Mouse (Mus musculus) retina, postnatal 1 day (tissue): ENCODE measurements at regions not wholly inside any gene's neighbourhood (a gene's known extent, or its start where the extent isn't known, plus 50 kb on each side); places are given as distances from the start of the nearest gene placed in this dataset.

Experiments
- DNase-seq: peaks from one replicate; pipeline ENCODE4 v3.0.0-alpha.2; 2012

DNA sequence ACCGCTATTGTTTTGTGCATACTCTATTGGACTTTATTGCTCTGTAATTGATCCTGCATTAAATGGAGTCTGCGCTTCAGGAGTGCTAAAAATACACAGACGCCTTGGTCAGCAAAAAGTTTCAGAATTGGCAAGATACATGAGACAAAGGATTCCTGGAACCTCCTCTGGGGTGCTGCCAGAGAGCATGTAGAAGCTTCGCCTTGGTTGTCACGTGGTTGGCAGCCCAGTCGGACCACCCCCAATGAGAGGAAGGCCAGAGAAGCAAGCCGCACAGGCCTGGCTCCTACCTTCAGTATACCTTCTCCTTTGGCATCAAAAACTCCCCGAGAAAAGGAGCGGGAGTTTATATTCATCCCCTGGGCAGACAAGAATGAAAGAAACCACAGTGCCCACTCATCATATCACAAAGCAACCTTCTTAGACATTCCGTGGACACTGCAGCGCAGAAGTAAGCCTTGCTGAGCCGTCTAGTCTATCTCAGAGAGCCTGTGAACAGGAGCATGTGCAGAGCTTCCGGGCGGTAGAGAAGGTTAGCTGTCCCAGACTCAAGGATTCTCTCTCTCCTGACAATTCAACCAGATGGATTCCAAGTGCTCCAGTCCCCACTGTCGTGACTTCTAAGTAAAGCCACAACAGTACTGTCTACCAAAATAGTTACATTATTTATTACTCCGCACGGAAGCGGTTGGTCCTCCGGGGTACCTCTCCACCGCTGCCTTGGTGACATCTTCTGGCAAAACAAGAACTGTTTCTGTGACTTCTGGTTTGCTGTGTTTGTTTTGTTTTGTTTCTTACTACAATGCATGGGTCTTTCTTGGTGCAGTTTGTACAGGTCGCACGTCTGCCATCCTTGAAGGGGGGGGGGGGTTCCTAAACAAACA, 85.6 kb upstream of the Myo10 start:
- no peak for DNase-seq

DNA sequence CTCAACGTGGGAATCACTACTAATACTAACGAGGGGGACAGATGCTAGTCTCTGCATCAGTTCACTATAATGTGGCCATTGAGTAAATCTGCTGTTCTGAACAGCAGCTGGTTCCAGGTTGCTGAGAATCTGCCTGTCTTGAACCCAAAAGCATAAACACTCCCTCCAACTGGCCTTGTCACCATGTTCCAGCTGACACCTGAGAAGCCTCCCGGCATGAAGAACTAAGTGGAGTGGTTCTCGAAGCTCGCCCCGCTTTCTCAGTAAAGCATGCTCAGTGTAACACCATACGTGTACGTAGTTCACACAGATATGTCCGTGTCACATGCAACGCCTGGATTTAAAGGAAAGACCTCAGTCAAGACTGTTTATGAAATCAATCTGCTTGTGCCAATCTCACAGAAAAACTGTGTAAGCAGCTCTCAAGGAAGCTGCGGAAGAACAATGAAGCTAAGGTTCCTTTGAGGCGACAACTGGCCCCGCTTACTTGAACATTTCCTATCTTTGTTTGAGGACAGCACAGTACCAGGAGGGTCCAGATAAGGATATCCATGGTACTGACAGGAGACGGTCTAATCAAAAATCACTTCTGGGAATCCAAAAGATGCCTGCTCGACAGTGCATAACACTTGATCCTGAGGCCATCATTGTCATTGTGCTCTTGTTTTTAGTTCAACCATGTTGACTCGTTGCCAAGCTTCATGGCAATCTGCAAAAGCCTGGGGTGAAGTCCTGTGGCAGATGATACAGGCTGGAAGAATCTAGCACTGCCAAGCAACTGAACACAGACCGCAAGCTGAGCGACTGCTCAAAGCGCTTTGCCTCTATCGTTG, 82.8 kb upstream of the Myo10 start:
- no peak for DNase-seq

DNA sequence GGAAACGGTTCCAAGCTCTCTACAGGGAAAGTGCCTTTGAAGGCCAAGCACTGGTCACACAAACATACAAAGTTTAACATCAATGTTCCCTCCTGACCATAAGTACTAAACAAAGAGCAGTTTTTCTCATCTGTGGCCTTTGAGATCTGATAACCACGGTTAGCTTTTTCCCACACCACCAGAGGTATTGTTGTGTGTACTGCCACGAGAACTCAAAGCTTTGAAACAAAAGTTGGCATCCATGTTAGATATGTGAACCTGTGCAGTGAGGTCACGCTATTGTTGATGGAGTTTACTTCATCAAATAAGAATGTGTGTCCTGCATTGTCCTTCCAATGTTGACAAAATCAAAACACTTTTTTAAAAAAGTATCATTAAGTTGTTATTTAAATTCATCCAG, 79.9 kb upstream of the Myo10 start:
- DNase-seq, result no peak

DNA sequence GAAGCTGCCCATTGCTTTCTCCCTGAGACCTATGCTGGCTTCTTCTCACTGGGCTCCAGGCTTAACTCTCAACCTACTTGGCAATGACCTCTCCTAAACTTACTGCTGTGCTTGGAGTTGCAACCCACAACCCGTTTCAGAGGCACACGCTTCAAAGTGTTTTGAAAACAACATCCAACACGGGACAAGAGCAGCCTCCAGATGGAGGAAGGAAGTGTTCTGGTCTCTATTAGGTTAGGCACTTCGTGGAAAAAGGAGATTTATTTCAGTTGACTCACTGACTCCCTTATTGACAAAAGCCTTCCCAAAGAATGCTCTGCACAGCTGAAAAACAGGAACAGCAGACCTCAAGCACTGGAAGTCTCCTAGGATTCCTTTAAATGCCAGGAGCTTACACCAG, 76.1 kb upstream of the Myo10 start:
- no peak for DNase-seq

DNA sequence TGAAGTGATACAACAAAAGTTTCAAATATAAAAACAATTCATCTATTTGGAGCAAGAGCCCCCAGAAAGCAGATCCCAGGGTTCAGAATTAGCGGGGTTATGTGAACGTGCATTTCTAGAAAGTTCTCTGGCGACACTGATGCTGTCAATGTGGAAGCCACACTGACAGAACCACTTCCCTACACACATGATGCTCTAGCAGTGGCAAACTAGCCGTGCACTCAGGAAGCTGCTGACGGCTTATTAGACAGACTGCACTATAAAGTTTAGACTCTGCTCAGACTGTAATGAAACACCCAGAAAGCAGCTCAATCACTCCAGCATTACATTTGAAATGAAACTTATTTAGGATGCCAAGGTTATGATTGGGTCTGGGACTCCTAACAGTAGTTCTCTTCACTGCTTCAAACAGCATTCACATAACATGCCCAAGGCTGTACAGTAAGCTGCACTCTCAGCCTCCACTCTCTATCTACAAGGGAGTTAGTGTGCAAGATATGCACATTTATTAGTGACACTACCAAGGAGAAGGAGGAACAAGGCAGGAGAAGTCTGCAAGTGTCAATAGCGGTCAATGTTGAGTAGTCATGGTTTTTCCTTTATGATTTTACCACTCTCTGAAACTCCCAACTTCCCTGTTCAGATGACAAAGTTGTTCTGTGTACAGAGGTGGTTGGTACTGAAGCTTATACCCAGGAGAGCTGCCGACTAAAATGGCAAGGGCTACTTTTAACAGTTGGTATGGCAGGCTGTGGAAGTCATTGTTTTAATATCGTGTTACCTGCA, 71.9 kb upstream of the Myo10 start:
- DNase-seq, result no peak

DNA sequence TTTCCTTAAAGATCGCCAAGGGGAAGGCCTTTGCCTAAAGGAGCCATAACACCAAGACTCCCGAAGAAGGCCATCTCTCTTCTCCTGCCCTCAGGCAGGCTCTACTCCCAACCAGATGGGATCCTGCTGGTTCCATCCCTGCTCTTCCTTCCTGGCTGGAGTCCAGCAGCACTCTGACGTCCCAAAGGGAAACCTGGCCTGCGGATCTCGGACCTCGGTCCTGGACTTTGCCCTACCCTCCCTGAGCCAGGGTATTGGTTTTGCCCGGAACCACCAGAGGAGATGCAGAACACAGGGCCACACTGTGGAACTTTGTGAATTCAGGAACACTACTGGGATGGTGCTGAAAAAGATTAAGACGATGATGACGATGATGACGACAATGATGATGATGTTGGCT, 67.4 kb upstream of the Myo10 start:
- no peak for DNase-seq

DNA sequence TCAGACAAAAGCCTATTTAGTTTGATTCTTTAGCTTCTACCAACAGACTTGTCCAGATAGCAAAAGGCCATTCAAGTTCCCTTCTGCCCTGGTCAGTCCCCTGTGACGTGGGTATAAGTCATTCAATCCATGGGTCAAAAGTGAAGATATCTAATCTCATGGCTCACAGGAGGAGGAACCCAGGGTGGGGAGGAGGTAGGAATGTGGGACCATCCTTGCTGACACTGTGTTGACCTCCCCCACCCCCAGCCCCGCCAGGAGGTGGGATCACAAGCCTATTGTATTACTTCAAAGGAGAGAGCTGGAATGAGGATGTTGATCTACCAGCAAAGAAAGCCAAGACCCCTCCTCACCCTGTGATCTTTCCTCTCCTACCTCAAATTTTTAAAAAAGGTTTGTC, 66.5 kb upstream of the Myo10 start:
- DNase-seq, result no peak

DNA sequence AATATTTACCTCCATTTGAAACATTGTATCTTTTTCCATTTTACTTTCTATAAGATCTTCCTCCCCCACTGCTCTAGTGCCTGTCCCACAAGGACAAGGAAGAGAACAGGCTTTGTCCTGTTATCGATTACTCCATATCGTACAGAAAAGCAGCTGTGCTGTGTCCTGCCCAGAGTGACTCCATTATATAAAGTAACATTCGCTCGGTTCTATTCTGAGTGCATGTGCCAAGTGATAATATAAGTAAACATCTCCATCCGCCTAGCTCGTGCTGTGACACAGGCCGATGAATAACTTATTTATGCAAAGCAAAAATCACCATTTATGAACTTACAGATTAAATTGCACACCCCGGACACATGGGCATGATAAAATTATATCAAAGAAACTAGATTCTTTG, 64.8 kb upstream of the Myo10 start:
- DNase-seq, result no peak

DNA sequence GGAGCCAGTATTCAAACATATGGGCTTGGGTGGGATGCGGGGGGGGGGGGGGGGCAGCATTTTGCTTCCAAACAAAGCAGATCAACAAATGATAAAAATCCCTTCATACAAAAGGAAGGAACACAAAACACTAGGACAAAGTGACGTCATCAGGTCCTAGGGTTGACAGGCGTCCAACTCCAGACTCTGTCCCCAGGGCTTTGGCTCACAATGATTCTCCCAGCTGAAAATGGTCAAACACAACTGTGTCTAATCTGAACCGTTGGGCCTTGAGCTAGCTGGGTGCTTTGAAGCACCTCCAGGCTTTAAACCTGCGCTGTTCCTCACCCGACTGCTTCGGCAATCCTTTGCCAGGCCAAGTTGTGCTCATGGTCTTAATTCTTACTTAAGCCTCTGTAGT, 64.1 kb upstream of the Myo10 start:
- DNase-seq, result no peak

DNA sequence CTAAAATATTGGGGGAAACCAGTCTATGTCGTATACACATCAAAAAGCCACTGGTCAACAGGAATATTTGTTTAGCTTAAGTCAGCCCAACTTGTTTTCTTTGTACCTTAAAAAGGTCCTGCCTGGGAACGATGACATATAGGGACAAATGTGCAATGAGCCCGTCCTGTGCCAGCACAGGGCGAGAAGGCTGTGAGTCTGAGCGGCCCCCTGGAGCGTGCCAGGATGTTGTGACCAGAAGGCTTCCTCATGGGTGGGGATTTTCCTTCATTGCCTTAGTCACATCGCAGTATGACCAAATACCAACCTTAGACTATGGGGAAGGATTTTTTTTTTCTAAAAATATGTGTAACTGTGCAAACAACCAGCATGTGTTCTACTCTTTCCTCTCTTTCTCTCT, 58.7 kb upstream of the Myo10 start:
- DNase-seq, result no peak

DNA sequence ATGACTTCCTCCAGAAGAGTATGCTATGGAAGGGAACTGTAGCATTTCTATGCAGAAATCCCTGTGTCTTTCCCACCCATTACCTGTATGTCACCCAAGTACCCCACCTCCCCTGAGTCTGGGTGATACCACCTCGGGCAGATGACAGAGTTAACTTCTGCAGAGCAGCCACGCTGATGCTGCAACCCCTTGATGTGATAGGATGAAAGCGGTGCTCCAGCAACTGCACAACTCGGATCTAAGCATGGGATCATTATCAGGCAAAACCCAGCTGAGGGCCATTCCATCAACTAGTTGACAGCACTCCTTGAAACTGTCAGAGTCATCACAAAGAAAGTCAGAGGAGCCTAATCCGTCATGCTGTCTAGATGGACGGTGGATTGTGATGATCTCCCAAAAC, 49.8 kb upstream of the Myo10 start:
- DNase-seq, result no peak
